Mouse (Mus musculus): ENCODE results near the gene Camk2d.

Camk2d gene

GRCm38 (mm10) chr3:126751377-126752098, 155.4 kb downstream of the Camk2d start:
- no peak for DNase-seq

- DNase-seq: no peak
These were observed 156.9 kb downstream of the Camk2d start for GRCm38 (mm10) chr3:126752978-126753377.

- DNase-seq: no peak
These were observed 162.3 kb downstream of the Camk2d start for GRCm38 (mm10) chr3:126758398-126758797.

GRCm38 (mm10) chr3:126760608-126761007, 164.5 kb downstream of the Camk2d start:
- DNase-seq: no peak

GRCm38 (mm10) chr3:126764745-126765144, 168.6 kb downstream of the Camk2d start:
- no peak for DNase-seq

- DNase-seq: no peak
These were observed 174.0 kb downstream of the Camk2d start for GRCm38 (mm10) chr3:126770056-126770455.

GRCm38 (mm10) chr3:126771032-126771431, 174.9 kb downstream of the Camk2d start:
- no peak for DNase-seq

GRCm38 (mm10) chr3:126771541-126771940, 175.4 kb downstream of the Camk2d start:
- peak; percentile 79 to 84 for DNase-seq

- no peak for DNase-seq
These were observed 179.9 kb downstream of the Camk2d start for GRCm38 (mm10) chr3:126776001-126776400.

GRCm38 (mm10) chr3:126777101-126777500, 181.0 kb downstream of the Camk2d start:
- DNase-seq: no peak

- no peak for DNase-seq
These were observed 181.8 kb downstream of the Camk2d start for GRCm38 (mm10) chr3:126777879-126778278.

- DNase-seq: no peak
These were observed 184.0 kb downstream of the Camk2d start for GRCm38 (mm10) chr3:126780014-126780615.

GRCm38 (mm10) chr3:126793035-126793964, 197.2 kb downstream of the Camk2d start:
- DNase-seq: no peak

- DNase-seq: no peak
These were observed 199.8 kb downstream of the Camk2d start for GRCm38 (mm10) chr3:126795904-126796303.

GRCm38 (mm10) chr3:126797025-126797424, 200.9 kb downstream of the Camk2d start:
- no peak for DNase-seq

GRCm38 (mm10) chr3:126797810-126798209, 201.7 kb downstream of the Camk2d start:
- DNase-seq: no peak

GRCm38 (mm10) chr3:126802988-126803387, 206.9 kb downstream of the Camk2d start:
- DNase-seq: no peak

- no peak for DNase-seq
These were observed 208.9 kb downstream of the Camk2d start for GRCm38 (mm10) chr3:126804968-126805367.

GRCm38 (mm10) chr3:126806145-126806544, 210.0 kb downstream of the Camk2d start:
- no peak for DNase-seq

- DNase-seq: no peak
These were observed 213.8 kb downstream of the Camk2d start for GRCm38 (mm10) chr3:126809915-126810314.

GRCm38 (mm10) chr3:126810372-126811090, 214.4 kb downstream of the Camk2d start:
- DNase-seq: no peak

GRCm38 (mm10) chr3:126811646-126812045, 215.5 kb downstream of the Camk2d start:
- DNase-seq: no peak

GRCm38 (mm10) chr3:126822374-126822773, 226.3 kb downstream of the Camk2d start:
- DNase-seq: no peak

All from lung, postnatal 4 days (tissue).